Mouse (Mus musculus) heart, adult 2 months (tissue): ENCODE results near the gene Kifc5b. TPM values are rescaled to one million over a fixed set of nuclear protein-coding genes. Genes with fewer than 3 reads are reported as not detected.

Experiments
- DNase-seq, 2 experiments: peaks; one replicate each; pipeline ENCODE4 v3.0.0; 2021
- H3K27ac ChIP-seq: fragments of 200-600 bp; 2 replicates; pipeline ENCODE4 v1.8.1; 2022
- H3K27me3 ChIP-seq: fragments of 200-500 bp; 2 replicates; pipeline ENCODE4 v1.6.1; 2012; ENCODE audit warnings: mild to moderate bottlenecking, low read length, inconsistent platforms, mixed read lengths; ENCODE audit not compliant: control insufficient read depth, insufficient read depth
- H3K36me3 ChIP-seq: fragments of 200-500 bp; 2 replicates; pipeline ENCODE4 v1.6.1; 2012; ENCODE audit warnings: low read length, inconsistent platforms; ENCODE audit not compliant: control insufficient read depth, insufficient read depth
- H3K4me1 ChIP-seq: fragments of 200-500 bp; 2 replicates; pipeline ENCODE4 v1.6.1; 2011; ENCODE audit warnings: low read length; ENCODE audit not compliant: control insufficient read depth, insufficient read depth
- H3K4me3 ChIP-seq: fragments of 200-600 bp; 2 replicates; pipeline ENCODE4 v1.8.1; 2022
- H3K79me2 ChIP-seq: fragments of 200-500 bp; replicated peaks from 2 replicates; pipeline ENCODE4 v1.6.1; 2012; ENCODE audit warnings: mild to moderate bottlenecking, inconsistent platforms, low read length, moderate library complexity, mixed read lengths; ENCODE audit not compliant: control insufficient read depth, insufficient read depth
- H3K9ac ChIP-seq: fragments of 200-500 bp; 2 replicates; pipeline ENCODE4 v1.6.1; 2012; ENCODE audit warnings: low read depth, mild to moderate bottlenecking, control low read depth, inconsistent platforms, low read length, mixed read lengths
- CTCF ChIP-seq: fragments of 200-600 bp; IDR thresholded peaks from 2 replicates; pipeline ENCODE4 v1.8.1; 2022; ENCODE audit warnings: antibody characterized with exemption, mild to moderate bottlenecking, moderate library complexity
- EP300 ChIP-seq: fragments of 200-500 bp; IDR thresholded peaks from 2 replicates; pipeline ENCODE4 v1.6.1; 2011; ENCODE audit warnings: low read depth, low read length, control low read depth; ENCODE audit not compliant: insufficient read depth
- POLR2A ChIP-seq: fragments of 200-500 bp; IDR thresholded peaks from 2 replicates; pipeline ENCODE4 v1.6.1; 2011; ENCODE audit warnings: mild to moderate bottlenecking, low read depth, low read length, control low read depth; ENCODE audit not compliant: insufficient read depth
- WGBS: fragments of 180-500 bp; shearing (Covaris S2); methylation state at CpG from one replicate; pipeline ENCODE4 v1.1.7; 2018; 5-methylcytosine and 5-hydroxymethylcytosine counted together
- intact Hi-C: fragments of 180-260 bp; cut with DNase I; formaldehyde crosslinking; loops from one replicate; pipeline ENCODE4 v1.15.1; 2025
- polyA plus RNA-seq: library from polyadenylated mRNA; depleted of rRNA; stranded (reverse); fragments of >200 nt; gene quantifications from 2 replicates; pipeline ENCODE4 v1.2.3, GENCODE M21; 2012
- total RNA-seq, 2 experiments: library from RNA; stranded (reverse); gene quantifications; 2 replicates each; pipeline ENCODE4 v1.2.3; 2021

The Kifc5b gene
- total and polyA plus RNA-seq, 3 experiments: 0.26 to 0.62 (median 0.36) TPM

DNA sequence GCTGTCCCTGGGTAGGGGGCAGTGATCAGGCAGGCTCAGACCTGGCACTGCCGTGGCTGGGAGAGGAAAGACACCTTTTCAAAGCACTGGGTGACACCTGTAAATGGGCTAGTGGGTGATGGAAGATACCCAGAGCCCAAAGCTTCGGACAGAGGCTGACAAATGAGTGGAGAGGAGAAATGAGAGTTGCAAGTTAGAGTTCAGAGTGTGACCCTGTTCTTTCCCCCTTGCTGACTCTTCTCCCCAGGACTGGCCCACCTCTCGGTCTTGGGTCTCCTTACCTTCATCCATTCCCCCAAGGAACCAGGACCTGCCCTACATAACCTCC, 23.0 kb downstream of the Kifc5b start:
- Histone ChIP-seq H3K4me1 (peaks cover 5% of the 10 kb centered on the region), H3K4me3 (peak overlapping the region; percentile 69), H3K36me3 (no peaks in the 10 kb centered on the region), H3K27ac (peak overlapping the region; percentile 94), H3K27me3 (no peaks in the 10 kb centered on the region), H3K9ac (peak overlapping the region; percentile 93), H3K79me2 (no peaks in the 10 kb centered on the region)
- 3% methylated on average over 3 of the region's 3 CpGs for WGBS
- no peak for TF ChIP-seq EP300
- TF ChIP-seq POLR2A: no peak
- no peak for TF ChIP-seq CTCF
- DNase-seq: no peak
- intact Hi-C loops: loop anchor here (2.0 kb wide), 1 partner anchor 33 kb away; the partner anchor contains the start of gene Zbtb9

DNA sequence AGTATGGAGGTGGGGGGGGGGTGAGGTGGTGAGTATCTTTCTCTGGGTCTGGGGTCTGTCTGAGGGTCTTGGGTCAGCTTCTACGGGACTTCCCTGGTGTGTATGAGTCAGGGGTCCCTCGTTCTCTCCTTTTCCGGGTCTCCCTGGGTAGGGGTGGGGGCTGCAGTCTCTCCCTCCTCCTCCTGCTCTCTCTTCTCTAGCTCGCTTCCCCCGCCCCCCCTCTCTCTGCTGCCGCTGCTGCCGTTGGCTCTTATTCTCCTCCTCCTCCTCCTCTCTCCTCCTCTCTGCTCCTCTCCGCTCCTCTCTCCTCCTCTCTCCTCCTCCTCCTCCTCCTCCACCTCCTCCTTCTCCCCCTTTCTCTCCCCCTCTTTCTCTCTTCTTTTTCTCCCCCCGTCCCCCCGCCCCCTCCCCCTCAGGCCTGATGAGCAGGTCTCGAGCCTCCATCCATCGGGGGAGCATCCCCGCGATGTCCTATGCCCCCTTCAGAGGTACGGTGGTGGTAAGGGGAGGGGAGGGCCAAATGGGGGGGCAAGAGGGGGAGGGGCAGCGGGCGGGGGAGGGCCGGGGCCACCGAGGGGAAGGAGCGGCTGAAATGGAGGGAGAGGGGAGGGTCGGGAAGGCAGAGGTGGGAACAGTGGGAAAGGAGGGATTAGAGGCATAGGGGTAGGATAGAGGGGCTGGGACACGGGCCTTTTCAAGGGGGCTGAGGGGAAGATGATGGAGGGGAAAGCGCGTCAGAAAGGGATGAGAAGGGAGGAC, 24.3 kb downstream of the Kifc5b start, which contains the start of gene Syngap1:
TSS of gene Syngap1 (plus strand) at position 223 of the 759 bp plus-strand sequence.
- Histone ChIP-seq H3K4me1 (peaks cover 5% of the 10 kb centered on the region), H3K36me3 (no peaks in the 10 kb centered on the region), H3K79me2 (no peaks in the 10 kb centered on the region), H3K9ac (peak within 1 kb of the TSS; percentile 93; the same call in 1 of the 2 replicates), H3K27ac (peak within 1 kb of the TSS; percentile 94), H3K27me3 (no peaks in the 10 kb centered on the region), H3K4me3 (peak within 1 kb of the TSS; percentile 69)
- TF ChIP-seq POLR2A: no peak
- no peak for TF ChIP-seq CTCF
- TF ChIP-seq EP300: no peak
- DNase-seq: no peak
- intact Hi-C loops: no loop called here
- WGBS: 8% methylated on average over 20 of the region's 24 CpGs

DNA sequence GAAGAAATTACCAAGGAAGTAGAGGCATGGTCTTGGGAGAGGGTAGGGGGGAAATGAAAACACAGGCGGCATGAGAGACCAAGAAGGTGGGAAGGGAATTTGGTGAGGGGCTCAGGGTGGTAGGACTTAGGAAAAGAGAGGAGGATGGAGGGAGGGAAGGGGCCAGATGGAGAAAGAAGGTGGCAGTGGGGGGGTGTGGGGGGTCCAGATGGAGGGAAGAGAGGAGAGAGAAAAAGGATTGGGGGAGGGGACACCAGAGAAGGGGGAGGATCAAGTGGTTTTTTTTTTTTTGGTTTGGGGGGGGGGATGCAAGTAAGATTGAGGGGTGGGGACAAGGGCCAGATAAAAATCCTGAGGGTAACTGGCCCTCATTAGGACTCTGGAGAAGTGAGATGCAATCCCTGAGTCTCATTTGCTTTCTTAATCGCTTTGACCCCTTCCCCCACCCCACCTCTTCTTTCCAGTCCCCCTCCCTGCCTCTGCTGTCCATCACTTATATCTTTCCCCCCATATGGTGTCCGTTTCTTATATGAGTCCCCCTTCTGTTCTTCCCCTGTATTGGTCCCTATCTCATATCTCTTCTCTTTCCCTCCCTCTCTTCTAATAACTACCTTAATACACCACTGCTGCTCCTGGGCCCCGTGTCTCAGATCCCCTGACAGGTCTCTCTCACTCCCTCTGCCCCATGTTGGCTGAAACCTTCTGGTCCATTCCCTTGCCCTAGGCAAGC, 25.1 kb downstream of the Kifc5b start:
- 28% methylated on average over 4 of the region's 4 CpGs for WGBS
- H3K36me3 ChIP-seq: no peaks in the 10 kb centered on the region
- intact Hi-C loops: no loop called here
- TF ChIP-seq EP300 (no peak), POLR2A (no peak)
- no peaks in the 10 kb centered on the region for H3K27me3 ChIP-seq
- no peak overlapping the region for H3K9ac ChIP-seq
- H3K79me2 ChIP-seq: no peaks in the 10 kb centered on the region
- peaks cover 5% of the 10 kb centered on the region for H3K4me1 ChIP-seq
- DNase-seq: no peak
- H3K4me3 ChIP-seq: no peak overlapping the region
- no peak overlapping the region for H3K27ac ChIP-seq

DNA sequence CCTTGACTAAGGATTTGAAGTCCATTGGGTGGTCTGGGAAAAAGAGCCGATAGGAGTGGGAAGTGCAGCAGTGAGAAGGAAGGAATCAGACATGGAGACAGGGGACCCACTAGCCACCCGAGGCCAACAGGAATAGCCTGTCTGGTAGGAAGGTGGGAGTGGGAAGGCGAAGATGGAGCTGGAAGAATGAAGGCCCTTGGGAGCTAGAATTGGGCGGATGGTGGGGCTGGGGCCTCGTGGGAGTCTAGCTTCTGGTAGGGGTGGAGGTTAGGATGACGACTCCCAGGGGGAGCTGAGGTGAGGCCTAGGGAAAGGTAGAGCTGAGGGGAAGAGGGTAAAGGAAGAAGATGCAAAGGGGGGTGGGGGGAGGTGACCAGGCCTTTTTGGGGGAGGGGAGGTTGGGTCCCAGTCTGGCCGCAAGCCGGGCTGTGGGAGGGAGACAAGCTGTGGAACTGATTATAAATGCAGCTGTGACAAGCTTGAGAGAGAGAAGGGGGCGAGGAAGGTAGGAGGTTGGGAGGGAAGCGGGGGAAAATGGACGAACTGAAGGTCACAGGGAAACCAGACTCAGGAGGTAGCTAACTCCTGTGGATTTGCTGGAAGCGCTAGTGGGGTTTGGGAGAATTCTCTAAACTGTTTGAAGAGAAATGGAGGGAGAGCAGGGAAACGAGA, 29.1 kb downstream of the Kifc5b start:
- intact Hi-C loops: loop anchor here (2.0 kb wide), 3 partner anchors 27 to 59 kb away; partner anchors contain the start of genes Kifc5b and Zbtb9
- 47% methylated on average over 13 of the region's 13 CpGs for WGBS
- Histone ChIP-seq H3K4me3 (peak overlapping the region; percentile 62), H3K9ac (peak overlapping the region; percentile 82), H3K27ac (peak overlapping the region; percentile 66), H3K4me1 (peaks cover 1% of the 10 kb centered on the region; the same call in 1 of the 2 replicates), H3K36me3 (no peaks in the 10 kb centered on the region), H3K79me2 (no peaks in the 10 kb centered on the region), H3K27me3 (no peaks in the 10 kb centered on the region)
- no peak for TF ChIP-seq POLR2A
- TF ChIP-seq CTCF: no peak
- TF ChIP-seq EP300: no peak
- no peak for DNase-seq

DNA sequence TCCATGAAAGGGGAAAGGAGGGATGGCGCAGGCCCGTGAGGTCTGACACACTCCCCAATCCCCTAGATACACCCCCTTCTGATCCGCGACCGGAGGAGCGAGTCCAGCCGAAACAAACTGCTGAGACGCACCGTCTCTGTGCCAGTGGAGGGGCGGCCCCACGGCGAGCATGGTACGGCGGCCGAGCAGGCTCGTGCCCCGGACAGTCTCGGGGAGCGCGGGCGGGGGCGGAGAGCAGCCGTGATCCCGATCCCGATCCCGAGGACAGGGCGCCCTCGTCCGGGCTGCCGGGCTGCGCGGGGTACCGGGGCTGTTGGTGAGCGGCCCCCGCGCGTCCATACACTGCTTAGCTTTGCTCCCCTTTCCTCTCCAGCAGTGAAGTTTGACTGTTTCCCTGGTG, 29.7 kb downstream of the Kifc5b start:
- intact Hi-C loops: loop anchor here (2.0 kb wide), 3 partner anchors 26 to 60 kb away; partner anchors contain the start of genes Kifc5b and Zbtb9
- peaks cover 1% of the 10 kb centered on the region; the same call in 1 of the 2 replicates for H3K4me1 ChIP-seq
- no peak for TF ChIP-seq EP300
- TF ChIP-seq CTCF: peak; percentile 67
- TF ChIP-seq POLR2A: peak; percentile 54; the same call in 1 of the 2 replicates
- DNase-seq: peak; percentile 86 to 87
- H3K27me3 ChIP-seq: no peaks in the 10 kb centered on the region
- WGBS: 2% methylated on average over 37 of the region's 37 CpGs
- no peaks in the 10 kb centered on the region for H3K36me3 ChIP-seq
- H3K4me3 ChIP-seq: peak overlapping the region; percentile 62
- no peaks in the 10 kb centered on the region for H3K79me2 ChIP-seq
- H3K9ac ChIP-seq: peak overlapping the region; percentile 82
- peak overlapping the region; percentile 66 for H3K27ac ChIP-seq
